Mouse (Mus musculus) kidney, adult 2 months (tissue): ENCODE measurements around the gene Taf8.

Experiments
- CTCF ChIP-seq: fragments of 200-500 bp; conservative IDR thresholded peaks from 2 replicates; pipeline ENCODE4 v1.5.1; 2011; ENCODE audit warnings: low read depth, mild to moderate bottlenecking, control low read depth, low read length, moderate library complexity, mixed read lengths; ENCODE audit not compliant: insufficient read depth, insufficient read length
- POLR2A ChIP-seq: fragments of 200-500 bp; IDR thresholded peaks from one replicate; pipeline ENCODE4 v1.6.1; 2011; ENCODE audit warnings: low read depth, low read length, control low read depth

DNA sequence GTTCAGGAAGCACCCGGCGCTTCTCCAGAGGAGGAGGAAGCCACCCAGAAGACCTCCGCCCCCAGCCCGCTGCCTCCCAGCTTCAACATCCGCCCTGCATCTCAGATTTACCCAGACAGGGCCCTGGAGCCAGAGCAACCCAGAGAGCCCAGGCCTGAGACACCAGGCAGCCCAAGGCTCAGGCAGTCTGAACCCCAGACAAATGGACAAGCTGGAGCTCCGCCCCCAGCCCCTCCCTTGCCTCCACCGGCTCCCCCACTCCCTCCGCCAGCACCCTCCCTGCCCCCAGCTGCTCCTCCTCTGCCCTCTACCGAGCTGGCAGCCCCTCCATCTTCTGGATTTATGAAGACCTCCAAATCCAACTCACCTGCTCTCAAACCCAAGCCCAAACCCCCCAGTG, 35.8 kb downstream of the Taf8 start:
- TF ChIP-seq POLR2A: no peak
- TF ChIP-seq CTCF: no peak
